Comparison of ENCODE assay signal across 10 mouse cellular contexts in genomic region chr11:90183361-90183760, GRCm38 (mm10). TPM values are rescaled to one million over a fixed set of nuclear protein-coding genes. Genes with fewer than 3 reads are reported as not detected.
DNase-seq lines count a peak whose midpoint lies in the region; ATAC-seq and TF ChIP-seq lines count a peak whose summit lies in the region.
"Had no signal": no experiment of that assay in that cellular context is flagged by ENCODE, and none has a peak within 500 bp of the region (broad histone marks: within the 10 kb centered on the region; RNA-seq: fewer than 3 reads in every experiment).

No protein-coding gene starts in this region.

- no peak overlapping the region for H3K4me3 ChIP-seq in intestine, postnatal 0 days (ENCODE audit: low read depth, low read length)
- H3K4me3 ChIP-seq in intestine, embryonic 16.5 days (ENCODE audit: low read length) = no peak overlapping the region
- no peak overlapping the region for H3K4me3 ChIP-seq in embryonic facial prominence, embryonic 14.5 days (ENCODE audit: low read depth, low read length)
- H3K4me3 ChIP-seq: embryonic facial prominence, embryonic 12.5 days; lung, embryonic 15.5 days had no signal

- H3K36me3 ChIP-seq in intestine, postnatal 0 days (ENCODE audit: control insufficient read depth, insufficient read depth) = no peaks in the 10 kb centered on the region
- H3K36me3 ChIP-seq in intestine, embryonic 16.5 days (ENCODE audit: control insufficient read depth, insufficient read depth, low read length) = no peaks in the 10 kb centered on the region
- H3K36me3 ChIP-seq in embryonic facial prominence, embryonic 14.5 days (ENCODE audit: control insufficient read depth, insufficient read depth, low read length) = no peaks in the 10 kb centered on the region
- H3K36me3 ChIP-seq: embryonic facial prominence, embryonic 12.5 days; lung, embryonic 15.5 days had no signal

- no peaks in the 10 kb centered on the region for H3K9me3 ChIP-seq in intestine, postnatal 0 days (ENCODE audit: control insufficient read depth)
- no peaks in the 10 kb centered on the region for H3K9me3 ChIP-seq in intestine, embryonic 16.5 days (ENCODE audit: control insufficient read depth, low read length)
- H3K9me3 ChIP-seq in embryonic facial prominence, embryonic 14.5 days (ENCODE audit: control insufficient read depth, low read length) = no peaks in the 10 kb centered on the region
- H3K9me3 ChIP-seq: embryonic facial prominence, embryonic 12.5 days; lung, embryonic 15.5 days had no signal

- 16% methylated on average over 2 of the region's 2 CpGs for WGBS in intestine, postnatal 0 days
- 12% methylated on average over 2 of the region's 2 CpGs for WGBS in intestine, embryonic 16.5 days
- 13% methylated on average over 2 of the region's 2 CpGs for WGBS in embryonic facial prominence, embryonic 14.5 days

- no peak overlapping the region for H3K4me2 ChIP-seq in intestine, postnatal 0 days (replicated peaks; ENCODE audit: low read depth)
- H3K4me2 ChIP-seq in intestine, embryonic 16.5 days (ENCODE audit: low read depth, low read length) = no peak overlapping the region
- no peak overlapping the region for H3K4me2 ChIP-seq in embryonic facial prominence, embryonic 14.5 days (ENCODE audit: low read depth, low read length)
- H3K4me2 ChIP-seq: embryonic facial prominence, embryonic 12.5 days; lung, embryonic 15.5 days had no signal

- peak; percentile 77 for DNase-seq in 3T3-L1 (ENCODE audit: low read depth, low spot score)
- peak; percentile 37 for DNase-seq in ES-CJ7 (ENCODE audit: low read depth, low spot score)
- DNase-seq in embryonic facial prominence, embryonic 14.5 days (ENCODE audit: low spot score) = peak; percentile 77
- DNase-seq in mesoderm, embryonic 11.5 days (ENCODE audit: low read depth, low spot score) = peak; percentile 23
- DNase-seq in spleen, adult 18-20 months = no peak
- DNase-seq in spleen, postnatal 36 days (ENCODE audit: low spot score in 2 of 2) = no peak

- no peaks in the 10 kb centered on the region for H3K27me3 ChIP-seq in intestine, postnatal 0 days (replicated peaks; ENCODE audit: control insufficient read depth, insufficient read depth, low read length)
- H3K27me3 ChIP-seq in intestine, embryonic 16.5 days (replicated peaks; ENCODE audit: control insufficient read depth, insufficient read depth, low read length) = no peaks in the 10 kb centered on the region
- H3K27me3 ChIP-seq in embryonic facial prominence, embryonic 14.5 days (replicated peaks; ENCODE audit: control insufficient read depth, insufficient read depth, low read length) = no peaks in the 10 kb centered on the region
- H3K27me3 ChIP-seq: embryonic facial prominence, embryonic 12.5 days; lung, embryonic 15.5 days had no signal

- no peak overlapping the region for H3K27ac ChIP-seq in intestine, postnatal 0 days (ENCODE audit: low read depth, low read length)
- no peak overlapping the region for H3K27ac ChIP-seq in intestine, embryonic 16.5 days (ENCODE audit: low read length)
- H3K27ac ChIP-seq in embryonic facial prominence, embryonic 14.5 days (replicated peaks; ENCODE audit: low read depth, low read length) = no peak overlapping the region
- H3K27ac ChIP-seq: embryonic facial prominence, embryonic 12.5 days; lung, embryonic 15.5 days had no signal

- H3K4me1 ChIP-seq in intestine, postnatal 0 days (replicated peaks; ENCODE audit: control insufficient read depth, insufficient read depth, low read length) = no peaks in the 10 kb centered on the region
- H3K4me1 ChIP-seq in intestine, embryonic 16.5 days (ENCODE audit: control insufficient read depth, insufficient read depth, low read length) = no peaks in the 10 kb centered on the region
- H3K4me1 ChIP-seq in embryonic facial prominence, embryonic 14.5 days (ENCODE audit: control insufficient read depth, insufficient read depth, low read length) = no peaks in the 10 kb centered on the region
- H3K4me1 ChIP-seq: embryonic facial prominence, embryonic 12.5 days had no signal

- no peak for ATAC-seq in intestine, postnatal 0 days
- ATAC-seq in intestine, embryonic 16.5 days = no peak
- no peak for ATAC-seq in embryonic facial prominence, embryonic 14.5 days (ENCODE audit: low read depth)

- peak; percentile 81 for TF ChIP-seq CTCF in intestine, postnatal 0 days (IDR thresholded peaks at IDR 0.05; ENCODE audit: low read depth)

- H3K9ac ChIP-seq in intestine, postnatal 0 days (ENCODE audit: low read depth, low read length) = no peak overlapping the region
- H3K9ac ChIP-seq in intestine, embryonic 16.5 days (ENCODE audit: low read depth, low read length) = no peak overlapping the region
- no peak overlapping the region for H3K9ac ChIP-seq in embryonic facial prominence, embryonic 14.5 days (ENCODE audit: low read depth, low read length)
- H3K9ac ChIP-seq: embryonic facial prominence, embryonic 12.5 days; lung, embryonic 15.5 days had no signal

RNA-seq across cellular contexts. Expression of gene Gm45716, which starts 4.1 kb away (rescaled TPM):
- polyA plus RNA-seq in intestine, postnatal 0 days (2015; fragmentation: Nextera tagmentation; extraction: Ambion mirVana) = 23.9 and 25.4 TPM in 2 replicates
- polyA plus RNA-seq in intestine, embryonic 16.5 days (2015; fragmentation: Nextera tagmentation; extraction: Ambion mirVana) = 9.4 and 9.7 TPM in 2 replicates
- 9.8 and 11.5 TPM in 2 replicates for polyA plus RNA-seq in embryonic facial prominence, embryonic 14.5 days (2014; fragmentation: Nextera tagmentation; extraction: Ambion mirVana)

Comparison
In these comparisons a context has a peak if more than half of its experiments do, and no peak if none do; other contexts are left out.
1. DNase-seq: peak in 3T3-L1 (single experiment), ES-CJ7 (single experiment), embryonic facial prominence, embryonic 14.5 days (single experiment) and mesoderm, embryonic 11.5 days (single experiment); none in spleen, adult 18-20 months (0 of 2) and spleen, postnatal 36 days (0 of 2).